Mouse (Mus musculus) testis, adult 2 months (tissue): ENCODE data around the gene Cdk5r1. TPM values are rescaled to one million over a fixed set of nuclear protein-coding genes. Genes with fewer than 3 reads are reported as not detected.

Experiments used
- H3K27ac ChIP-seq: fragments of 200-500 bp; 2 replicates; pipeline ENCODE4 v1.5.1; 2012; ENCODE audit warnings: low read depth, low read length; ENCODE audit not compliant: control insufficient read depth, insufficient read depth
- H3K27me3 ChIP-seq: fragments of 200-500 bp; 2 replicates; pipeline ENCODE4 v1.6.1; 2012; ENCODE audit warnings: mild to moderate bottlenecking, low read length, moderate library complexity; ENCODE audit not compliant: control insufficient read depth, insufficient read depth
- H3K36me3 ChIP-seq: fragments of 200-500 bp; 2 replicates; pipeline ENCODE4 v1.6.1; 2012; ENCODE audit warnings: mild to moderate bottlenecking, low read length; ENCODE audit not compliant: control insufficient read depth, insufficient read depth
- H3K4me1 ChIP-seq: fragments of 200-500 bp; 2 replicates; pipeline ENCODE4 v1.6.1; 2012; ENCODE audit warnings: low read length; ENCODE audit not compliant: control insufficient read depth, insufficient read depth
- H3K4me3 ChIP-seq: fragments of 200-500 bp; 2 replicates; pipeline ENCODE4 v1.5.1; 2012; ENCODE audit warnings: low read depth, mild to moderate bottlenecking, low read length, moderate library complexity, mixed read lengths; ENCODE audit not compliant: control insufficient read depth
- CTCF ChIP-seq: fragments of 200-500 bp; IDR thresholded peaks from 2 replicates; pipeline ENCODE4 v1.5.1; 2012; ENCODE audit warnings: low read depth, mild to moderate bottlenecking, inconsistent platforms, low read length, moderate library complexity; ENCODE audit not compliant: control insufficient read depth, insufficient read depth, insufficient replicate concordance
- POLR2A ChIP-seq: fragments of 200-500 bp; IDR thresholded peaks from 2 replicates; pipeline ENCODE4 v1.6.1; 2012; ENCODE audit warnings: low read depth, mild to moderate bottlenecking, inconsistent platforms, low read length, moderate library complexity; ENCODE audit not compliant: control insufficient read depth
- polyA plus RNA-seq: library from polyadenylated mRNA; depleted of rRNA; stranded (reverse); fragments of >200 nt; gene quantifications from 2 replicates; pipeline ENCODE4 v1.2.3, GENCODE M21; 2012

Cdk5r1 gene
- polyA plus RNA-seq, 1 experiment: 1.1 TPM

GRCm38 (mm10) chr11:80482921-80483320 lies 6.1 kb downstream of the Cdk5r1 start:
- Histone ChIP-seq H3K27ac (no peak overlapping the region), H3K4me3 (no peak overlapping the region), H3K4me1 (peaks cover 3% of the 10 kb centered on the region), H3K36me3 (no peaks in the 10 kb centered on the region), H3K27me3 (no peaks in the 10 kb centered on the region)
- no peak for TF ChIP-seq CTCF
- no peak for TF ChIP-seq POLR2A

DNA sequence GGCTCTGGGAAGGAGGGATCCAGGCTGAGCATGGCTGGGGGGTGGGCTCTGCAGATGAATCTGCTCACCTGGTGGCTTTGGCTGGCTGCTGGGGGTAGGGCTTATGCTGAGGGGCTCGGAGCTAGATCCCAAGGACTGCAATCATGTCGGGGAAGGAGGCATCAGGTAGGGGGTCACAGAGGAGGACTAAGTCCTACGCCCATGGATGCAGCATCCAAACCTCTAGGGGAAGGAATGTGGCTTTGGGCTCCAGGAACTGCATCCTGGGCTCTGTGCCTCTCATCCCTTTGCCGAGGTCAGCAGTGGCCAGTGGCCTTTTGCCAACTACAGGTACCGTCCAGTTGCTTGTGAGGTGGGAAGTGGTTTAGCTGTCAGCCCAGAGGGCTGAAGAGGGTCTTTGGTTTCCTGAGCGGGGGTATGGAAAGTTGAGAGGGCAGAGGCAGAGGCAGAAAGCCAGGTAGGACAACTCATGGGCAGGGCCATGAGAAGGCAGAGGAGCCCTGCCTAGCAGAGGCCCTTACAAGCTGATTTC lies 6.8 kb downstream of the Cdk5r1 start:
- Histone ChIP-seq H3K4me3 (no peak overlapping the region), H3K27ac (no peak overlapping the region), H3K36me3 (no peaks in the 10 kb centered on the region), H3K27me3 (no peaks in the 10 kb centered on the region), H3K4me1 (no peaks in the 10 kb centered on the region)
- no peak for TF ChIP-seq CTCF
- TF ChIP-seq POLR2A: no peak

GRCm38 (mm10) chr11:80484191-80484791 lies 7.5 kb downstream of the Cdk5r1 start:
- H3K27ac ChIP-seq: no peak overlapping the region
- TF ChIP-seq POLR2A (no peak), CTCF (no peak)
- H3K4me3 ChIP-seq: no peak overlapping the region
- no peaks in the 10 kb centered on the region; the same call in 1 of the 2 replicates for H3K4me1 ChIP-seq
- H3K36me3 ChIP-seq: no peaks in the 10 kb centered on the region
- no peaks in the 10 kb centered on the region for H3K27me3 ChIP-seq

DNA sequence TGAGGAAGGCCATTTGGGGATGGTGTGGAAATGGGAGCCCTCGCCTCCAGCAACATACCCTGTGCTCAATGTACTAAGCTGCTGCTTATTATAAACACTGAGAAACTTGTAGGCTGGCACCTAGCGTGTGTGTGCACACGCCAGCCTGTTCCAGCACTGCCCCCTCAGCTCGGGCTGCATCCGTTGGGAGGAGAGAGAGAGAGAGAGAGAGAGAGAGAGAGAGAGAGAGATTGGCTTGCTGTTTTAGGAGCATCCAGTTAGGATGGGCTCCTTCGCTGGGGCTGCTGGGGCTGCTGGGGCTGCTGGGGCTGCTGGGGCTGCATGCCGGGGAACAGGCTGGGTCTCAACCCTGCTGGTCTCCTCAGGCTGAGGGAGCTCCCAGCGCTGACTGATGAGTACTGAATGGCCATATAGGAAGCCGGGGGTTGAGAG lies 8.3 kb downstream of the Cdk5r1 start:
- no peaks in the 10 kb centered on the region; the same call in 1 of the 2 replicates for H3K4me1 ChIP-seq
- no peak for TF ChIP-seq CTCF
- H3K36me3 ChIP-seq: no peaks in the 10 kb centered on the region
- no peaks in the 10 kb centered on the region for H3K27me3 ChIP-seq
- H3K4me3 ChIP-seq: no peak overlapping the region
- no peak overlapping the region for H3K27ac ChIP-seq

- no peaks in the 10 kb centered on the region for H3K27me3 ChIP-seq
- TF ChIP-seq CTCF (no peak), POLR2A (no peak)
- H3K4me3 ChIP-seq: no peak overlapping the region
- H3K4me1 ChIP-seq: no peaks in the 10 kb centered on the region; the same call in 1 of the 2 replicates
- no peaks in the 10 kb centered on the region for H3K36me3 ChIP-seq
- no peak overlapping the region for H3K27ac ChIP-seq
These were observed 8.9 kb downstream of the Cdk5r1 start for GRCm38 (mm10) chr11:80485622-80486206.

DNA sequence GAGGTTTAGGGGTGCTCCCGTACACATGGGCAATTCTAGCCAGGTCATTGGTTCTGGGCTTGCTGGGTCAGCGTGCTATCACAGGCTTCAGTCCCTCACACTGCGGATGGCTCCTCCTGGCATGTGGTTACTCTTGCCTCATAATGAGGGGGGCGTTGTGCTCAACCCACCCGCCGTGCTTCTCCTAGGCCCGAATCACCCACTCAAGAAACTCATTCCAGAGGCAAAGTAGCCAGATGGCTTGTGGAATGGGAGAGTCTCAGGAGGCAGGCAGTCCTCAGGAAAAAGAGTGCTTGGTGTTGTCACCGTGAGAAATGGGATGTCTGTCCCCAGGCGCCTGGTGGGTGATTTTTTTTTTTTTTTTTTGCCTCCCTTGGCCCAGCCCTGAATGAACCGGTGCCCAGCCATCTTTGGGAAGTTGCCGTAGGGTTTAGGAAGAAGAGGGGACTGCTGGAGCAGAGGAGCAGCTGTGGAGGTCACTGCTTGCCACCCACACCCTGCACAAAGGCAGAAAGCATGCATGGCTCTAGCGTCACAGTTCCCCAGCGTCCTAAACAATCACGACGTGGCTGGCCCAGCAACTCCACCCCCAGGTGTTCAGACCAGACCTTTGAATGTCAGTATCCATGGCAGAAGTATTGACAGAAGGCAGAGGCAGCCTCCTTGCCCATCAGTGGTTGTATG lies 11.2 kb downstream of the Cdk5r1 start:
- Histone ChIP-seq H3K36me3 (no peaks in the 10 kb centered on the region), H3K27ac (no peak overlapping the region), H3K4me1 (no peaks in the 10 kb centered on the region; the same call in 1 of the 2 replicates), H3K4me3 (no peak overlapping the region), H3K27me3 (no peaks in the 10 kb centered on the region)
- TF ChIP-seq POLR2A (no peak), CTCF (no peak)

- H3K4me3 ChIP-seq: no peak overlapping the region
- no peaks in the 10 kb centered on the region for H3K27me3 ChIP-seq
- H3K36me3 ChIP-seq: no peaks in the 10 kb centered on the region
- TF ChIP-seq CTCF (no peak), POLR2A (no peak)
- no peaks in the 10 kb centered on the region; the same call in 1 of the 2 replicates for H3K4me1 ChIP-seq
- no peak overlapping the region for H3K27ac ChIP-seq
These were observed 12.5 kb downstream of the Cdk5r1 start for GRCm38 (mm10) chr11:80489172-80489881.
